Mouse (Mus musculus): ENCODE results near the gene Hist2h4. TPM values are rescaled to one million over a fixed set of nuclear protein-coding genes. Genes with fewer than 3 reads are reported as not detected.
A peak's percentile ranks its signal among the peaks of the same experiment; 100 is the strongest.
"Not testable (repeated sequence)": the region's sequence is repeated elsewhere in the genome, so short reads cannot be mapped to it uniquely, and the experiment has no call there.

Gene Hist2h4
- polyA plus RNA-seq, 1 experiment from 2014 or later, result 11.6 TPM

- H3K4me3 ChIP-seq (replicated peaks), result no peak overlapping the region
- H3K27me3 ChIP-seq, result peaks cover 29% of the 10 kb centered on the region
- H3K4me2 ChIP-seq, result no peak overlapping the region
- H3K27ac ChIP-seq, result no peak overlapping the region
- no peak for ATAC-seq (replicated peaks; ENCODE audit: low FRiP score)
- no peaks in the 10 kb centered on the region for H3K36me3 ChIP-seq
- no peak overlapping the region for H3K9ac ChIP-seq
- H3K9me3 ChIP-seq (replicated peaks), result no peaks in the 10 kb centered on the region
- WGBS, result 72% methylated on average over 3 of the region's 3 CpGs
- 0 out of 2 replicates have a peak, but pooled peaks cover under 1% of the 10 kb centered on the region for H3K4me1 ChIP-seq
Observed at GRCm38 (mm10) chr3:96289201-96289600, 26.1 kb upstream of the Hist2h4 start.

- H3K36me3 ChIP-seq; H3K9ac ChIP-seq; ATAC-seq (replicated peaks; ENCODE audit: low FRiP score); H3K4me3 ChIP-seq (replicated peaks); H3K27ac ChIP-seq; H3K4me2 ChIP-seq; H3K9me3 ChIP-seq (replicated peaks): not testable (repeated sequence)
- 88% methylated on average over 11 of the region's 11 CpGs for WGBS
- Histone ChIP-seq H3K27me3 (peaks cover 33% of the 10 kb centered on the region), H3K4me1 (peaks cover 10% of the 10 kb centered on the region; the same call in 1 of the 2 replicates)
Observed at GRCm38 (mm10) chr3:96287334-96287733, 24.2 kb upstream of the Hist2h4 start.

DNA sequence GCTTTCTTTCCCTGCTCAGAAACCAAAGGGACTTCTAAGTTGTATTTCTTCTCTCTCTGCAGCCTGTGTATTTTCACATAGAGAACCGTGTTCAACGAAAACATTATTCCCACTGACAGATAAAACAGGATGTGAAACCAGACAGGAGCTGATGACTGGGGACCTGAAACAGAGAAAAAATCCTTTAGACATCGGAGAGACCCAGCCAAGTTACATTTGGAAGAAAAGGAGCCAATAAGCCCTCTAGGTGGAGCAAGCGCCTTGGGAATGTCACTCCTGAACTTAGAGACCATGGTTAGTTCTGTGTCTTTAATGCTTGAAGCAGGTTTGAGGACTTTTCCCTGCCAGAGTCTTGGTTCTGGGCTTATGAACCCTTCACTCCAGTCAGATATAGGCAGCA, 21.3 kb upstream of the Hist2h4 start:
- H3K27ac ChIP-seq, result no peak overlapping the region
- no peaks in the 10 kb centered on the region for H3K9me3 ChIP-seq (replicated peaks)
- peak overlapping the region; percentile 38 for H3K4me2 ChIP-seq
- no peak overlapping the region for H3K4me3 ChIP-seq (replicated peaks)
- 18% methylated on average over 4 of the region's 4 CpGs for WGBS
- H3K27me3 ChIP-seq, result peaks cover 39% of the 10 kb centered on the region
- no peaks in the 10 kb centered on the region for H3K36me3 ChIP-seq
- ATAC-seq (replicated peaks; ENCODE audit: low FRiP score), result no peak
- no peak overlapping the region for H3K9ac ChIP-seq
- peaks cover 10% of the 10 kb centered on the region; the same call in 1 of the 2 replicates for H3K4me1 ChIP-seq

DNA sequence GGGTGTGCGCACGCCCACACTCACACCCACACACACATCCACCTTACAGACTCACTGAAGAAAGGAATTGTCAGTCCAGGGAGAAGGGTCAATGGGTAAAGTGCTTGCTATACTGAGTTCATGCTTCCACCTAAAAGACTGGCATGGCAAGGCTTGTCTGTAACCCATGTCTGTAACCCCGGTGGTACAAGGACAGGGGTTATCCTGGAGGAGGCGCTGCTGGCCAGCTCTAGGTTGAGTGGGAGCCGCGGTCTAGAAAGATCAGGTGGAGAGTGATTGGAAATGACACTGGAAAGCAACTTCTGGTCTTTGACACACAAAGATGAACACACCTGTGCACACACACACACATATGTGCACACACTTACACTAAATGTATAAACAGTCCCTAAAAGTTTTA, 17.5 kb upstream of the Hist2h4 start:
- Histone ChIP-seq H3K4me2 (no peak overlapping the region), H3K4me3 (replicated peaks) (no peak overlapping the region), H3K9me3 (replicated peaks) (no peaks in the 10 kb centered on the region), H3K27ac (no peak overlapping the region), H3K36me3 (no peaks in the 10 kb centered on the region), H3K9ac (no peak overlapping the region), H3K27me3 (peaks cover 29% of the 10 kb centered on the region), H3K4me1 (peaks cover 22% of the 10 kb centered on the region)
- ATAC-seq (replicated peaks; ENCODE audit: low FRiP score), result no peak
- 62% methylated on average over 6 of the region's 6 CpGs for WGBS

- peak overlapping the region; percentile 58 for H3K4me3 ChIP-seq (replicated peaks)
- H3K27ac ChIP-seq, result peak overlapping the region; percentile 93
- ATAC-seq (replicated peaks; ENCODE audit: low FRiP score), result peak; percentile 95
- H3K4me1 ChIP-seq, result peaks cover 12% of the 10 kb centered on the region
- H3K27me3 ChIP-seq, result peaks cover 8% of the 10 kb centered on the region
- WGBS, result under 1% methylated on average over 49 of the region's 49 CpGs
- peak overlapping the region; percentile 56 for H3K9ac ChIP-seq
- no peaks in the 10 kb centered on the region for H3K9me3 ChIP-seq (replicated peaks)
- H3K4me2 ChIP-seq, result peak overlapping the region; percentile 87
- H3K36me3 ChIP-seq, result no peaks in the 10 kb centered on the region
Observed at GRCm38 (mm10) chr3:96277800-96278624, 14.9 kb upstream of the Hist2h4 start.

DNA sequence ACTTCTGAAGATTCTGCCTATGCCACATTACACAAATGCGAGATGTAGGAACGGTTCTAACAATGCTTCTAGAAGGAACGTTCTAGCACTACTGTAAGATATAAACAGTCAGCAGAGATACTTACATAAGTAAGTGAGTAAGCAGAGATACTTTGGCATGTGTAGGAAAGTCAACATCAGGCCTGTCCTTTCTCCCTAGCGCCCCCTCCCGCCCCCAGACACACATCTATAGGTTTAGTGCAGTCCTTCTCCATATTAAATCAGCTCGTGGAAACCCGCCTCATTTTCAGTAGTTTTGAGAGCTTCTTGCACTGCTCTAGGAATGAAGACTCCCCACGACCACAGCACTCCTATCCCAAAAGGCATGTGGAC, 14.3 kb upstream of the Hist2h4 start:
- peak; percentile 38; the same call in 1 of the 2 replicates for ATAC-seq (replicated peaks; ENCODE audit: low FRiP score)
- H3K4me2 ChIP-seq, result peak overlapping the region; percentile 87
- no peaks in the 10 kb centered on the region for H3K9me3 ChIP-seq (replicated peaks)
- peaks cover 6% of the 10 kb centered on the region; the same call in 1 of the 2 replicates for H3K27me3 ChIP-seq
- H3K4me1 ChIP-seq, result peaks cover 12% of the 10 kb centered on the region
- H3K4me3 ChIP-seq (replicated peaks), result peak overlapping the region; percentile 58
- WGBS, result 13% methylated on average over 8 of the region's 8 CpGs
- H3K36me3 ChIP-seq, result no peaks in the 10 kb centered on the region
- H3K27ac ChIP-seq, result peak overlapping the region; percentile 81; the same call in 1 of the 2 replicates
- H3K9ac ChIP-seq, result peak overlapping the region; percentile 56

- H3K9me3 ChIP-seq (replicated peaks), result no peaks in the 10 kb centered on the region
- peaks cover 10% of the 10 kb centered on the region for H3K4me1 ChIP-seq
- no peak for ATAC-seq (replicated peaks; ENCODE audit: low FRiP score)
- WGBS, result 90% methylated on average over 17 of the region's 17 CpGs
- H3K36me3 ChIP-seq, result no peaks in the 10 kb centered on the region
- no peak overlapping the region for H3K4me2 ChIP-seq
- H3K4me3 ChIP-seq (replicated peaks), result no peak overlapping the region
- no peaks in the 10 kb centered on the region; the same call in 1 of the 2 replicates for H3K27me3 ChIP-seq
- no peak overlapping the region for H3K9ac ChIP-seq
- no peak overlapping the region for H3K27ac ChIP-seq
Observed at GRCm38 (mm10) chr3:96273591-96274465, 10.7 kb upstream of the Hist2h4 start.

GRCm38 (mm10) chr3:96269511-96270474, 6.7 kb upstream of the Hist2h4 start, which contains the start of gene Hist2h2bb:
TSS of gene Hist2h2bb (plus strand) at chr3:96269752.
- WGBS, result under 1% methylated on average over 45 of the region's 45 CpGs
- Histone ChIP-seq H3K27ac (peak within 1 kb of the TSS; percentile 98), H3K4me1 (peaks cover 16% of the 10 kb centered on the region), H3K9ac (peak within 1 kb of the TSS; percentile 72), H3K36me3 (no peaks in the 10 kb centered on the region), H3K4me2 (peak within 1 kb of the TSS; percentile 82), H3K9me3 (replicated peaks) (no peaks in the 10 kb centered on the region), H3K4me3 (replicated peaks) (peak within 1 kb of the TSS; percentile 56), H3K27me3 (no peaks in the 10 kb centered on the region)
- peak; percentile 96 for ATAC-seq (replicated peaks; ENCODE audit: low FRiP score)

DNA sequence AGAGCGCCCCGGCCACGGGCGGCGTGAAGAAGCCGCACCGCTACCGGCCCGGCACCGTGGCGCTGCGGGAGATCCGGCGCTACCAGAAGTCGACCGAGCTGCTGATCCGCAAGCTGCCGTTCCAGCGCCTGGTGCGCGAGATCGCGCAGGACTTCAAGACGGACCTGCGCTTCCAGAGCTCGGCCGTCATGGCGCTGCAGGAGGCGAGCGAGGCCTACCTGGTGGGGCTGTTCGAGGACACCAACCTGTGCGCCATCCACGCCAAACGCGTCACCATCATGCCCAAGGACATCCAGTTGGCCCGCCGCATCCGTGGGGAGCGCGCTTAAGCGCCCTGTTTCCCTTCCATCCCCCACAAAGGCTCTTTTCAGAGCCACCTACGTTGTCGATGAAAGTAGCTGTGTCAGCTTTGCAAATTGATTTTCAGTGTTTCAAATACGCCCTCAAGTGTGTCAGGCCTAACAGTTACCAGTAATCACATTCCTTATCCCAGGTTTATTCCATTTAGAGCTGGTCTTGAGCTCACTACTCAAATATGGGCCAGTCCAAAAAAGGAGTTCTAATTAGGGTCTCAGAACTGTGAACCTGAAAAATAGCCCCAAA, 5.8 kb upstream of the Hist2h4 start:
- peak overlapping the region; percentile 56 for H3K4me3 ChIP-seq (replicated peaks)
- peak; percentile 47 for ATAC-seq (replicated peaks; ENCODE audit: low FRiP score)
- under 1% methylated on average over 13 of the region's 44 CpGs for WGBS
- H3K9me3 ChIP-seq (replicated peaks); H3K36me3 ChIP-seq; H3K27me3 ChIP-seq: not testable (repeated sequence)
- peak overlapping the region; percentile 82 for H3K4me2 ChIP-seq
- H3K4me1 ChIP-seq, result peaks cover 26% of the 10 kb centered on the region
- peak overlapping the region; percentile 98 for H3K27ac ChIP-seq
- peak overlapping the region; percentile 60 for H3K9ac ChIP-seq

DNA sequence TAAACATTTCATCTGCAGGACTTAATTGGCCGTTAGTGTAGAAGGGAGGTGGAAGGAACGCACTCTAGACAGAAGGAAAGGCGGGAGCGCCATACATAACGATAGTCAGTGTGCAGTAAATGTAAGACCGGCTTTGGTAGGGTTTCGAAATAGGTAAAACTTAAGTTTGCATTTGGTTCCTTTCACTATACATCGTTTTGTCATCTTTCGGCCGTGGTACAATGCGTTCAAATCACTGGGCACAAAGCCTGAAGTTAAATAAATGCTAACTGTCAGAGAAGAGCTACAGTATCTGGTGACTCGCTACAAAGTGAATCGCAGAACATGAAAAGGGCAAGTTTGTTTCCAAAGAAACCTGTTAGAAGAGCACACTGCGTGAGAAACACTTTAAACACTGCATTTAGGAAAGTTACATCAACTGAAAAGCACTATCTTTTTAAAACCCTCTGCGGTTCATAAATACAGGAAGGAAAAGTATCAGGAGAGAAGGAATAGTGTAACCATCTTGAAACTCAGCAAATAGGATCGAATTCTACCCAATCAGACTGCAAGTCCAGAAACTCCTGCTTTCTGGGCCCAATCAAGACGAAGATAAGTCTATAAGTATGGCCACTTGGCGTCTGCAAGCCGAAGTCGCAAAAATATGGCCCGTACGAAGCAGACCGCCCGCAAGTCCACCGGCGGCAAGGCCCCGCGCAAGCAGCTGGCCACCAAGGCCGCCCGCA, 5.1 kb upstream of the Hist2h4 start, which contains the start of gene Hist2h3b:
TSS of gene Hist2h3b (plus strand) at position 604 of the 725 bp plus-strand sequence.
- ATAC-seq (replicated peaks; ENCODE audit: low FRiP score), result peak; percentile 69
- 20% methylated on average over 29 of the region's 30 CpGs for WGBS

More for the DNA sequence above, 5.1 kb upstream of the Hist2h4 start, which contains the start of gene Hist2h3b:
- Histone ChIP-seq H3K36me3 (no peaks in the 10 kb centered on the region), H3K27me3 (no peaks in the 10 kb centered on the region), H3K4me2 (peak within 1 kb of the TSS; percentile 82), H3K27ac (peak within 1 kb of the TSS; percentile 98), H3K4me1 (peaks cover 28% of the 10 kb centered on the region), H3K9ac (peak within 1 kb of the TSS; percentile 60), H3K4me3 (replicated peaks) (peak within 1 kb of the TSS; percentile 56), H3K9me3 (replicated peaks) (no peaks in the 10 kb centered on the region)
